Mouse (Mus musculus): ENCODE measurements around the gene Shc3. TPM values are rescaled to one million over a fixed set of nuclear protein-coding genes. Genes with fewer than 3 reads are reported as not detected.

Shc3 gene
- total and polyA plus RNA-seq, 3 experiments: 0.15 to 0.40 TPM; not detected in 1

DNA sequence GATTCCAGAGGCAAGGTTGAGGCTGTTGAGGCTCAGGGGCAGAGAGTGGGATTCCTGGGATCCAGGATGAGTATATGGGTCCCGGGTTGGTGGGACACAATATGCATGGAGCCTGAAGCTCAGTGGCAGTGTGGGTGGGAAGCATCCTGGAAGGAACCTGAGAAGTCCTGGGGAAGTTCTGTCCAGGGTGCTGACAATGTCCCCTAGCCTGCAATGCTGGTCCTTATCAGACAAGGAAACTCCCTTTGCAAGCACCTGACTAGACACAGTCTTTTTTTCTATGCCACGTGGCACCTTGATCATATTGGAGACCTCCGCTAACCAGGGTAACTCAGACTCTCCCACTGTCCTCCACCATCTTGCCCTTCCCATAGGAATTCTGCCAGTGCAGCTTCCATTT lies 80.3 kb downstream of the Shc3 start:
- dilution Hi-C loops (cut with MboI; ENCODE audit: extremely low pct_ligation_motif_present, extremely low pct_unique_long_range_greater_than_20kb, low sequenced_read_pairs): no loop called here

GRCm38 (mm10) chr13:51485291-51485690 lies 83.9 kb downstream of the Shc3 start:
- Histone ChIP-seq H3K9me3 (replicated peaks; ENCODE audit: low read length) (no peaks in the 10 kb centered on the region), H3K79me2 (replicated peaks; ENCODE audit: control insufficient read depth, extremely low read depth, insufficient read depth, poor library complexity, severe bottlenecking) (no peaks in the 10 kb centered on the region), H3K27ac (ENCODE audit: insufficient read depth, low read depth) (no peak overlapping the region), H3K4me1 (ENCODE audit: control insufficient read depth in 1 of 2, insufficient read depth in 2 of 2) (peaks cover 4 to 7% of the 10 kb centered on the region in 2 experiments; a peak in 3 of 4 replicates), H3K9ac (ENCODE audit: insufficient read depth, low read depth) (no peak overlapping the region), H3K4me3 (replicated peaks in 1 of 3; ENCODE audit: low read depth in 2 of 3, low read length in 2 of 3, poor library complexity in 1 of 3) (no peak overlapping the region), H3K4me2 (ENCODE audit: insufficient read depth, low read depth, poor library complexity, severe bottlenecking) (no peak overlapping the region), H3K27me3 (replicated peaks) (no peaks in the 10 kb centered on the region), H3K36me3 (replicated peaks in 1 of 2; ENCODE audit: control insufficient read depth in 1 of 2, insufficient read depth in 1 of 2, low read length in 1 of 2) (no peaks in the 10 kb centered on the region)
- TF ChIP-seq NELFE (IDR thresholded peaks at IDR 0.05; ENCODE audit: low read depth, low read length): no peak
- no peak for TF ChIP-seq MAX (IDR thresholded peaks at IDR 0.05; ENCODE audit: low read length)
- no peak for TF ChIP-seq ZC3H11A (IDR thresholded peaks at IDR 0.05; ENCODE audit: low read depth, low read length)
- no peak for TF ChIP-seq ZMIZ1 (IDR thresholded peaks at IDR 0.05; ENCODE audit: low read depth, low read length)
- TF ChIP-seq PAX5 (IDR thresholded peaks at IDR 0.05; ENCODE audit: low read length): no peak
- no peak for TF ChIP-seq CTCF (conservative IDR thresholded peaks at IDR 0.05 in 1 of 2, IDR thresholded peaks at IDR 0.05 in 1 of 2; ENCODE audit: low read depth in 2 of 2, low read length in 2 of 2)
- TF ChIP-seq MXI1 (IDR thresholded peaks at IDR 0.05; ENCODE audit: low read depth, low read length): no peak
- no peak for TF ChIP-seq SIN3A (IDR thresholded peaks at IDR 0.05; ENCODE audit: low read length)
- TF ChIP-seq GABPA (IDR thresholded peaks at IDR 0.05; ENCODE audit: insufficient replicate concordance, low read depth, low read length): no peak
- no peak for TF ChIP-seq USF2 (conservative IDR thresholded peaks at IDR 0.05; ENCODE audit: low read depth, low read length)
- no peak for TF ChIP-seq IRF4 (IDR thresholded peaks at IDR 0.05; ENCODE audit: low read depth, low read length)
- no peak for TF ChIP-seq MAFK (IDR thresholded peaks at IDR 0.05; ENCODE audit: insufficient replicate concordance, low read length)
- TF ChIP-seq JUN (IDR thresholded peaks at IDR 0.05; ENCODE audit: insufficient read depth, low read depth, low read length): no peak
- no peak for TF ChIP-seq TBP (conservative IDR thresholded peaks at IDR 0.05; ENCODE audit: low read depth, low read length)
- no peak for TF ChIP-seq JUND (conservative IDR thresholded peaks at IDR 0.05; ENCODE audit: low read depth, low read length)
- no peak for TF ChIP-seq MEF2A (IDR thresholded peaks at IDR 0.05; ENCODE audit: borderline replicate concordance, low read depth, low read length)
- DNase-seq (ENCODE audit: extremely low read depth): no peak
- in situ Hi-C loops (cut with MboI; ENCODE audit: low pct_ligation_motif_present, low pct_unique_long_range_greater_than_20kb, low sequenced_read_pairs) (no loop called here), dilution Hi-C loops (cut with MboI; ENCODE audit: extremely low pct_ligation_motif_present, extremely low pct_unique_long_range_greater_than_20kb, low sequenced_read_pairs) (no loop called here)

More for the DNA sequence above, 80.3 kb downstream of the Shc3 start:
- Histone ChIP-seq H3K9me3 (replicated peaks; ENCODE audit: low read length) (no peaks in the 10 kb centered on the region), H3K9ac (ENCODE audit: insufficient read depth, low read depth) (no peak overlapping the region), H3K4me1 (ENCODE audit: control insufficient read depth in 1 of 2, insufficient read depth in 2 of 2) (peaks cover 13 to 40% of the 10 kb centered on the region in 2 experiments; a peak in 3 of 4 replicates), H3K36me3 (replicated peaks in 1 of 2; ENCODE audit: control insufficient read depth in 1 of 2, insufficient read depth in 1 of 2, low read length in 1 of 2) (no peaks in the 10 kb centered on the region), H3K27ac (ENCODE audit: insufficient read depth, low read depth) (no peak overlapping the region), H3K4me3 (replicated peaks in 1 of 3; ENCODE audit: low read depth in 2 of 3, low read length in 2 of 3, poor library complexity in 1 of 3) (no peak overlapping the region), H3K27me3 (replicated peaks) (no peaks in the 10 kb centered on the region), H3K4me2 (ENCODE audit: insufficient read depth, low read depth, poor library complexity, severe bottlenecking) (no peak overlapping the region), H3K79me2 (replicated peaks; ENCODE audit: control insufficient read depth, extremely low read depth, insufficient read depth, poor library complexity, severe bottlenecking) (no peaks in the 10 kb centered on the region)
- in situ Hi-C loops (cut with MboI; ENCODE audit: low pct_ligation_motif_present, low pct_unique_long_range_greater_than_20kb, low sequenced_read_pairs): no loop called here
- no peak for DNase-seq (ENCODE audit: extremely low read depth)
- TF ChIP-seq MXI1 (IDR thresholded peaks at IDR 0.05; ENCODE audit: low read depth, low read length): no peak
- TF ChIP-seq RCOR1 (conservative IDR thresholded peaks at IDR 0.05; ENCODE audit: low read depth, low read length): no peak
- no peak for TF ChIP-seq ZKSCAN1 (IDR thresholded peaks at IDR 0.05; ENCODE audit: borderline replicate concordance, low read depth, low read length)
- no peak for TF ChIP-seq POLR2A (IDR thresholded peaks at IDR 0.05; ENCODE audit: low read depth, low read length)
- TF ChIP-seq ELF1 (IDR thresholded peaks at IDR 0.05; ENCODE audit: low read depth, low read length): no peak
- no peak for TF ChIP-seq CHD2 (IDR thresholded peaks at IDR 0.05; ENCODE audit: low read length)
- TF ChIP-seq USF1 (IDR thresholded peaks at IDR 0.05; ENCODE audit: low read depth, low read length): no peak
- no peak for TF ChIP-seq BHLHE40 (IDR thresholded peaks at IDR 0.05; ENCODE audit: low read depth, low read length)
- TF ChIP-seq SIN3A (IDR thresholded peaks at IDR 0.05; ENCODE audit: low read length): no peak
- no peak for TF ChIP-seq MAZ (IDR thresholded peaks at IDR 0.05; ENCODE audit: low read depth, low read length)
- no peak for TF ChIP-seq ZC3H11A (IDR thresholded peaks at IDR 0.05; ENCODE audit: low read depth, low read length)
- TF ChIP-seq EP300 (IDR thresholded peaks at IDR 0.05; ENCODE audit: low read length): no peak
- no peak for TF ChIP-seq IRF4 (IDR thresholded peaks at IDR 0.05; ENCODE audit: low read depth, low read length)
- no peak for TF ChIP-seq JUND (conservative IDR thresholded peaks at IDR 0.05; ENCODE audit: low read depth, low read length)
- no peak for TF ChIP-seq ZMIZ1 (IDR thresholded peaks at IDR 0.05; ENCODE audit: low read depth, low read length)
- no peak for TF ChIP-seq HCFC1 (IDR thresholded peaks at IDR 0.05; ENCODE audit: low read depth, low read length)
- TF ChIP-seq MAX (IDR thresholded peaks at IDR 0.05; ENCODE audit: low read length): no peak
- no peak for TF ChIP-seq TBP (conservative IDR thresholded peaks at IDR 0.05; ENCODE audit: low read depth, low read length)
- no peak for TF ChIP-seq UBTF (IDR thresholded peaks at IDR 0.05; ENCODE audit: low read depth, low read length)

Data from CH12.LX (cell line).